Mouse (Mus musculus) ES-Bruce4 (cell line): Measurements from ENCODE around the gene Mr1.

ENCODE experiments used
- CTCF ChIP-seq: IDR thresholded peaks from one replicate; pipeline ENCODE4 v1.8.1; 2011; ENCODE audit warnings: low read depth, low read length
- EP300 ChIP-seq: IDR thresholded peaks from 2 replicates; pipeline ENCODE4 v1.6.1; 2011; ENCODE audit warnings: low read depth, low read length; ENCODE audit not compliant: insufficient read depth
- POLR2A ChIP-seq: IDR thresholded peaks from one replicate; pipeline ENCODE4 v1.8.1; 2011; ENCODE audit warnings: low read length; ENCODE audit not compliant: insufficient read depth

DNA sequence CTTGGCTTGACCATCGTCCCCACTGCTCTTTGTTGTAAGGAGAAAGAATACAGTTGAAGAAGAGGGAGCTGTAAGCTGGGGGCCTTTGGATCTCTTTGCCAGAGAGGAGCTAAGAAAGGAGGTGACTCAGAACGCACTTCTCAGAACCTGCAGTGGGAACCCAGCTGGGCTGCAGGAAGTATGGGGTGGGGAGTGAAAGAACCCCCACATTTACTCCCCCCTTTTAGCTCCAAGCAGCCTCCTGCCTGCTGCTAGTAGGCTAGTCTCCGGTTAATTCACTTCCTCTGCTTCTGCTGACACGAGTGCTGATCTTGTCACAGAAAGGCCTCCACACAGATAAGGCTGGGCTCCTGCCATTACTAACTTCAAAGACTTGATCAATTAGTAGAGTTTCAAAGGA is 59.7 kb downstream of the Mr1 start:
- no peak for TF ChIP-seq POLR2A
- TF ChIP-seq CTCF = no peak
- no peak for TF ChIP-seq EP300
